Mouse (Mus musculus): ENCODE results near the gene Crybb1.

DNA sequence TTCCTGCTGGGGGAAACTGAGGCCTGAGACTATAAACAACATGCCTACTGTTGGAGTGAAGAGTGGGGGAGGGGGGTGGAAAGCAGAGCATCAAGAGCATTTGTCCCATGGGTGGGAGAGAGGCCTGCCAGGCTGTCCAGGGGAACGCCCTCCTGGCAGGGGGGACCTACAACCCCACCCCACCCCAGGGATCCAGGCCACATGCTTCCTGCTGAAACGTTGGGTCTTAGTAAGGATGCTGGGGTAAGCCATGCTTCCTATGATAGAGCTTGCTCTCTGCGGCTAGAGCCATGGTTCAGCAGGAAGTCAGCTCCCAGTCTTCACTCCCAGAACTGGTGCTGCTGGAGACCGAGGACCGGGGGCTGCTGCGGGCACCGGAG, 28.6 kb downstream of the Crybb1 start:
- no peak for TF ChIP-seq CTCF (IDR thresholded peaks at IDR 0.05; ENCODE audit: low read depth)
- TF ChIP-seq EP300 (optimal IDR thresholded peaks at IDR 0.05) = no peak
